Mouse (Mus musculus) lung, postnatal 10 days (tissue): ENCODE measurements at regions not wholly inside any gene's neighbourhood (a gene's known extent, or its start where the extent isn't known, plus 50 kb on each side); places are given as distances from the start of the nearest gene placed in this dataset.

Source experiments
- DNase-seq: peaks from one replicate; pipeline ENCODE4 v3.0.0; 2021

GRCm38 (mm10) chr8:25331161-25331776 is 507.1 kb upstream of the Adam5 start:
- DNase-seq = no peak

GRCm38 (mm10) chr8:25329791-25330190 is 505.6 kb upstream of the Adam5 start:
- DNase-seq = peak; percentile 57

GRCm38 (mm10) chr8:25328318-25328717 is 504.1 kb upstream of the Adam5 start:
- no peak for DNase-seq

- no peak for DNase-seq
These were observed 502.8 kb upstream of the Adam5 start for GRCm38 (mm10) chr8:25326930-25327329.

GRCm38 (mm10) chr8:25326257-25326656 is 502.1 kb upstream of the Adam5 start:
- DNase-seq = peak; percentile 68

GRCm38 (mm10) chr8:25324731-25325130 is 500.6 kb upstream of the Adam5 start:
- DNase-seq = no peak

- peak; percentile 60 for DNase-seq
These were observed 499.7 kb upstream of the Adam5 start for GRCm38 (mm10) chr8:25323643-25324420.

GRCm38 (mm10) chr8:25316383-25316782 is 492.2 kb upstream of the Adam5 start:
- no peak for DNase-seq

- DNase-seq = no peak
These were observed 487.8 kb upstream of the Adam5 start for GRCm38 (mm10) chr8:25311811-25312533.

- DNase-seq = no peak
These were observed 483.8 kb upstream of the Adam5 start for GRCm38 (mm10) chr8:25307956-25308355.

GRCm38 (mm10) chr8:25307511-25307910 is 483.3 kb upstream of the Adam5 start:
- DNase-seq = peak; percentile 32

GRCm38 (mm10) chr8:25306769-25307491 is 482.8 kb upstream of the Adam5 start:
- DNase-seq = peak; percentile 44
